Mouse (Mus musculus) bone marrow, adult 2 months (tissue): Measurements from ENCODE around the gene Nxf3.

Source experiments
- CTCF ChIP-seq: fragments of 200-500 bp; IDR thresholded peaks from 2 replicates; pipeline ENCODE4 v1.5.1; 2011; ENCODE audit warnings: low read length, control low read depth; ENCODE audit not compliant: control insufficient read depth, insufficient read depth
- POLR2A ChIP-seq: fragments of 200-500 bp; IDR thresholded peaks from 2 replicates; pipeline ENCODE4 v1.6.1; 2011; ENCODE audit warnings: low read depth, mild to moderate bottlenecking, control low read depth, low read length, borderline replicate concordance; ENCODE audit not compliant: control insufficient read depth

DNA sequence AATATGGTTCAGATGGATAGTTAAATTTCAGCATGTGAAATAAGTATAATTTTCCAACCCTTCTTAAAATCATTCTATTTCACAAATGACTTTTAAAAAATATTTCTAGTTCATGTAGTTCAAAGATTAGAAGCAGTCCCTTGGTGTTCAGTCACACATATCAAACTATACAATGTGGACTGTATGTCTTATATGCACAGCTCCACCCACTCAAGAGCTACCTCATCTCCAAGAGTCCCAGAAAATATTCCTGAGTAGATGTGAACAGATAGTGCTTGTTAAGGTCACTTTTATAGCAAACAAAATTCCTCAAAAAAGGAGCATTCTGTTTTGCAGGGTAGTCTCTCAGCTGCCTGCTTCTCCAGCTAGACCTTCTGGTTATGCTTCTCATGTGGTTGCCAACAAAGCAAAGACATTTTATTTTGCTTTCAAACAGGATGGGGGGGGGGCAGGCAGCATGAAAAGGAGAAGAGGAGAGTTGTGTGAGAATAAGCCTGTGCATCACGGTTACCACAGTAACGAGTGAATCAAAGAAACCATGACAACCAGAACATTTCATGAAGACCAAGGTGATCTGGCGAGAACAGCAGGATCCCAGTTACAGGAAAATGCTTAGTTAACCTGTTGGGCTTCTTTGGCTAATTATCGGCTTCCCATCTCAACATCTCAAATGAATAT is 19.1 kb upstream of the Nxf3 start:
- TF ChIP-seq POLR2A (no peak), CTCF (no peak)
